Mouse (Mus musculus): Measurements from ENCODE around the gene Siglec1.
"Not testable (repeated sequence)": the region's sequence is repeated elsewhere in the genome, so short reads cannot be mapped to it uniquely, and the experiment has no call there.

The Siglec1 gene

GRCm38 (mm10) chr2:131086667-131087390 is at the start of gene Siglec1:
TSS of gene Siglec1 (minus strand) at chr2:131086765.
- DNase-seq (ENCODE audit: low read depth, low spot score) = no peak

- DNase-seq (ENCODE audit: low read depth, low spot score) = no peak
Observed at GRCm38 (mm10) chr2:131135521-131136139, 49.1 kb upstream of the Siglec1 start.

DNA sequence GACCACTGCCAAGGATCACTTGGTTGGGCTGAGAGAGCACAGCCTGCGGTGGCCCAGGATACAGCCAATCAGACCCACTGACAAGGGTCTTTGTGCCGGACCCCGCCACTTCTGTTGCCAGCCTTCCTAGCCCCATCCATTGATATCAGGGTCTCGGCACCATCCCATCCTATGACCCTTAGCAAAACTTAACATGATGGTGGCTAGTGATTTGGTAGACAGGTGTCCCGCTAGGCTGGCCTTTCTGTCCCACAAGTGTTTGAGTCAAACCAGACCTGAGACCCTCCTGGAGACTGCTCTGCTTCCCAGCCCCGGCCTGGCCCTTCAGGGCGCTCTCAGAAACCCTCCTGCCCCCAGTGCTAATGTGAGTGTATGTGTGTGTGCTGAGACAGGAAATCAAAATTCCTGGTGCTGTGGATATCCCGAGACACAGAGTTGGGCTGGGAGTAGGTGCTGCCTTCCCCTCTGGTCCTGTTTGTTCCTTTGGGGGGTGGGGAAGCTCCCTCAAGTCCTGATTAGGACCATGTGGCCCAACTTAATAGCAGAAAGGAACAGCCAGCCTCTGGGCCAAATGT is 48.3 kb upstream of the Siglec1 start:
- DNase-seq (ENCODE audit: low read depth, low spot score) = no peak

GRCm38 (mm10) chr2:131134381-131134780 is 47.8 kb upstream of the Siglec1 start:
- no peak for DNase-seq (ENCODE audit: low read depth, low spot score)

- DNase-seq (ENCODE audit: low read depth, low spot score) = no peak
Observed at GRCm38 (mm10) chr2:131132930-131133547, 46.5 kb upstream of the Siglec1 start, which contains the start of gene Gm11037. TSS of gene Gm11037 (plus strand) at chr2:131133497.

DNA sequence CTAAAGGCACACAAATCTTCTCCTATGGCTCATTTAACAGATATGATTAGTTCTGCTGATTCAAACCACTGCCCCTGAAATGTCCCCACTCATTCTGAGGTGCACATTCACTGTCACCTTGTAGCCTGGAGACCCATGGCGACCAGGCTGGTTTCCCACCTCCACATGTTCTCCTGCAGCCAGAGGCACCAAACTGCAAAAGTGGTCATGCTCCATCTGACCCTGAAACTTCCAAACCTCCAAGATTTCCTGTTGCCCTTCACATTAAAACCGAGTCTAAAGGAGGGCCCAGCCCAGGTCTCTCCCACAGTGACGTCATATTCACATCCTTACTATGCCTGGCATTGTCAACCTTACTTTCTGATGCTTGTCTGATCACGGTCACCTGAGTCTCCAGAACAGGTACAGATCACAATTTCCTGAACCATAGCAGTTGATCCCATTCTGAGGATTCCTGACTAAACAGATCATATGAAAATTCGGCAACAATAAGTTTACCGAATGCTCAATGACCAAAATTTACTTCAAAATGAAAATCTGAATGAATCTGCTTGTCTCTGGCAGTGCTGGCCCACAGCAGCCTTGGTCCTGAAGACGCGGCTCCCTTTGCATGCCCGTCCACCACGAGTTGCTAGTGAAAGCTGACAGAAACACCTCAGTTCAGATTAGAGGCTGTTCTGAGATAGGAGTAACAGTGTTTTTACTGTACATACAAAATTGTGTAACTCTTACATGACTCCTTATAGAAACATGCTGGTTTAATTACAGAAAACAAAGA is 45.7 kb upstream of the Siglec1 start:
- no peak for DNase-seq (ENCODE audit: low read depth, low spot score)

- no peak for DNase-seq (ENCODE audit: low read depth, low spot score)
Observed at GRCm38 (mm10) chr2:131130849-131131248, 44.3 kb upstream of the Siglec1 start.

GRCm38 (mm10) chr2:131129836-131130235 is 43.3 kb upstream of the Siglec1 start:
- DNase-seq (ENCODE audit: low read depth, low spot score) = no peak

GRCm38 (mm10) chr2:131128636-131129157 is 42.1 kb upstream of the Siglec1 start:
- no peak for DNase-seq (ENCODE audit: low read depth, low spot score)

DNA sequence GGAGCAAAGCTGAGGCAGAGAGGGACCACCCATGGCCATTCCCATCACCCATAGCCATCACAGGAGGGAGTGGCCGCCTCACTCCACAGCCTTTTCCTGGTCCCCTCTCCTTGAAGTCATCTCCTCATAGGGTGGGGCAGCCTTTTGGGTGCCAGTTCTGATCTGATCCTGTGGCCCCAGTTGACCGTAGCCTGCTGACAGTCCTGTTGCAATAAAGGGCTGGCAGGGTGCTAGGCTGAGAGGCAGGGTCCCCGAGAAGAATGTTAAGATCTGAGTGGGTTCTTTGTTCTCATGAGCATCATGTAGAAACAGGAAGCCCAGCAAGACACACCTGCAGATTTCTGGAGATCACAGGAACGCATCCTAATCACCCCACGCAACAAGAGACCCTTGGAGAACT is 41.6 kb upstream of the Siglec1 start:
- DNase-seq (ENCODE audit: low read depth, low spot score) = no peak

- DNase-seq (ENCODE audit: low read depth, low spot score) = no peak
Observed at GRCm38 (mm10) chr2:131127161-131127730, 40.7 kb upstream of the Siglec1 start, which contains the start of gene Hspa12b. TSS of gene Hspa12b (plus strand) at chr2:131127280.

DNA sequence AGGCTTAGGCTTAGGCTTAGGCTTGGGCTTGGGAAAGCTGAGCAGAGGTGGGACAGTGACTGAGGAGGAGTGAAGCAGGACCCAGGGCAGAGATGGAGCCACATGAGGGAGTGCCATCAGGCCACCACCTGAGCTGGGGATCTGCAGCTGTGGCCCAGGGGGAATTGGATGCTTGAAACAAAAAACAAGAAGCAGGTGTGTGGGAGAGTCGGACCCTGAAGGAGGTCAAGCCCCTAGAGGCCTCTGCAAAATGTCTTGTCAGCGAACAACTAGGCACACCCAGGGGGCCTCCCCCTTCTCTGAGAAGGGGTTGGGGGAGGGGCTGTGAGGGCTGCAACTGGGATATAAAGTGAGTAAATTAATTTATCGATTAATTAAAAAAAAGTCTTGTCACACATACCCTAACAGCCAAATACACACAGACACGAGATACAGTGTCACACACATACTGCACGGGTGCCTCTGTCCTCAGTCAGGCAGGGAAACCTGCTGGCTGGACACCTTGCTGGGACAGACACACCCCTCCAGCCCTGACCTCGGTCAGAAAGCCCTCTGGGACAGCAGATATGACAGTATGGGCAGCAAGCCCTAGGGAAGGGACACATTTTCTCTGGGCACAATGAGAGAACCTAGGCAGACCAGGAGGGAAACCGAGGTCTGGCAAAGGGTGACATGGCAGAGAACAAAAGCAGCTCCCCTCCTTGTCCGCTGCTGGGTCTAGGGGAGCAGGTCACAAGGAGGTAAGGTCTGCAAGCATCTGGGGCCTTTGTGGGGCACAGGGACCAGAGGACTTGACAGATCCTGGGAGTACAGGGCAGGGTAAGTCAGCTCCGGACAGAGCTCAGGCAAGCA is 39.6 kb upstream of the Siglec1 start:
- no peak for DNase-seq (ENCODE audit: low read depth, low spot score)

GRCm38 (mm10) chr2:131125157-131125963 is 38.8 kb upstream of the Siglec1 start:
- no peak for DNase-seq (ENCODE audit: low read depth, low spot score)

DNA sequence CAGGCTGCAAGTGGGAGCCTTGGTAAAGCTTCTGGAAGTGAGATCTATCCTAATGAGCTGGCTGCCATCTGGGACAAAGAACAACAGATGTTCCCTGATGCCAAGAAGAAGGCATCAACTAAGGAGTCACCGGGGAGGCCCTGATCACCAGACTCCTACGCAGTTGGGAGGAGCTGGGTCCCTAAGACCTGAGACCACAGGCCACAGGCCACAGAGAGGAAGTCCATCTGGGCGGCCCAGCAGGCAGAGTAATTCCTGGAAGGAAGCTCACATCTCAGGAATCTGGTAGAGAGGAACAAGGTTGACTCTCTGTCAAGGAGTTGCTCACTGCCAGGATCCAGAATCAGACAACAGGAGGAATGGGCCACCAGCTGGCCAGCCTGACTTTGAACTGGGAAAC is 37.6 kb upstream of the Siglec1 start:
- no peak for DNase-seq (ENCODE audit: low read depth, low spot score)

DNA sequence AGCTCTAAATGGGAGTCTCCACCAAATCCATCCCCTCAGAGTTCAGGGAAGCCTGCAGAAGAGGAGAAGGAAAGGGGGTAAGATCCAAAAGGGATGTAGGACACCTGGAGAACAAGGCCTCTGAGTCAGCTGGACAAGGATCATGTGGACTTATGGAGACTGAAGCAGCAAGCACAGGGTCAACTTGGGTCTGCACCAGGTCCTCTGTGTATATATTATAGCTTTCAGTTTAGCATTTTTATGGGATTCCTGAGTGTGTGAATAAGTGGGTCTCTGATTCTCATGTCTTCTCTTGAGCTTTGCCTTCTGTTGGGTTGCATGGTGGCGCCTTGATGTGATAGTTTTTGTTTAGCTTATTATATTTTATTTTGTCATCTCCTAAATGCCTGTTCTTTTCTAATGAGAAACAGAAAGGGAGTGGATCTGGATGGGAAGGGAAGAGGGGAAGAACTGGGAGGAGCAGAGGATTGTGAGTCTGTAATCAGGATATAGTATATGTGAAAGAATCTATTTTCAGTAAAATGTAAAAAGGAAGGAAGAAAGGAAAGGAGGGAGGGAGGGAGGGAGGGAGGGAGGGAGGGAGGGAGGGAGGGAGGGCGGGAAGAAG is 32.5 kb upstream of the Siglec1 start:
- DNase-seq (ENCODE audit: low read depth, low spot score) = no peak

GRCm38 (mm10) chr2:131105989-131106388 is 19.4 kb upstream of the Siglec1 start:
- no peak for DNase-seq (ENCODE audit: low read depth, low spot score)

GRCm38 (mm10) chr2:131105061-131105460 is 18.5 kb upstream of the Siglec1 start:
- DNase-seq (ENCODE audit: low read depth, low spot score) = not testable (repeated sequence)

DNA sequence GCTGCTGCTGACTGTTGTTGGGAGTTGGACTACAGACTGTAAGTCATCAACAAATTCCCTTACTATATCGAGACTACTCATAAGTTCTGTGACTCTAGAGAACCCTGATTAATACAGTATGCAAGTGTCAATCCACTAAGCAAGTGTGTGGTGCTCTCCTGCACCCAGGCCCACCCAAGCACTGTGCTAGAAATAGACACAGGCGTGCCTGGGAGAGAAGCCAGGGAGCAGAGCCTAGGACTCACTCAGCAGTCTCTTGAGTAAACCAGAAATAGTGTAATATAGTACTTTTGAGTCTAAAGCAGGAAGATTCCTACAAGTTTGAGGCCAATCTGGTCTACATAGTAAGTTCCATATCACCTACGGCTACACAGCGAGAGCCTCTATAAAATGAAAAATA is 17.5 kb upstream of the Siglec1 start:
- DNase-seq (ENCODE audit: low read depth, low spot score) = no peak

GRCm38 (mm10) chr2:131101530-131101929 is 15.0 kb upstream of the Siglec1 start:
- no peak for DNase-seq (ENCODE audit: low read depth, low spot score)

Measured in WW6 (cell line).